Mouse (Mus musculus) layer of hippocampus, postnatal 10 days (tissue): Measurements from ENCODE around the gene Vmn1r115. TPM values are rescaled to one million over a fixed set of nuclear protein-coding genes. Genes with fewer than 3 reads are reported as not detected.
"Not testable (repeated sequence)": the region's sequence is repeated elsewhere in the genome, so short reads cannot be mapped to it uniquely, and the experiment has no call there.

Experiments used
- DNase-seq, 2 experiments: peaks; one replicate each; pipeline ENCODE4 v3.0.0; 2021; ENCODE audit warnings: low spot score in 2 of 2
- long read RNA-seq: library from polyadenylated mRNA; stranded (forward); transcript quantifications from one replicate; pipeline ENCODE4 v2.0.0, GENCODE M21; 2023
- total RNA-seq, 2 experiments: library from RNA; stranded (reverse); gene quantifications; 2 replicates each; pipeline ENCODE4 v1.2.3; 2021

Gene Vmn1r115
- total RNA-seq: not detected
- long read RNA-seq: 0 reads

- DNase-seq: not testable (repeated sequence)
Observed at GRCm38 (mm10) chr7:20844885-20845284, at the start of gene Vmn1r115. Vmn1r115 (minus strand) TSS chr7:20844985.

- not testable (repeated sequence) for DNase-seq
Observed at GRCm38 (mm10) chr7:20884021-20884420, 39.2 kb upstream of the Vmn1r115 start, which contains the start of gene Vmn1r117. Vmn1r117 (minus strand) TSS chr7:20884121.

GRCm38 (mm10) chr7:20871956-20872355 lies 27.2 kb upstream of the Vmn1r115 start, which contains the start of gene Vmn1r116:
Vmn1r116 (plus strand) TSS chr7:20872256.
- not testable (repeated sequence) for DNase-seq

- not testable (repeated sequence) for DNase-seq
Observed at GRCm38 (mm10) chr7:20812086-20812485, 32.7 kb downstream of the Vmn1r115 start, which contains the start of gene Vmn1r114. Vmn1r114 (minus strand) TSS chr7:20812186.

Other genes starting within 250 kb of the Vmn1r115 start
- gene Gm4513, start 246.0 kb downstream of the Vmn1r115 start, total RNA-seq: not detected
- gene Vmn1r107, start 176.1 kb downstream of the Vmn1r115 start, total RNA-seq: not detected
- gene Vmn1r111, start 141.8 kb downstream of the Vmn1r115 start, total RNA-seq: not detected
- not detected for gene Gm10668, start 114.4 kb downstream of the Vmn1r115 start, total RNA-seq
- gene Vmn1r112, start 73.8 kb downstream of the Vmn1r115 start, total RNA-seq: not detected
- gene Vmn1r113, start 57.7 kb downstream of the Vmn1r115 start, total RNA-seq: not detected
- not detected for gene Vmn1r114, start 32.8 kb downstream of the Vmn1r115 start, total RNA-seq
- gene Vmn1r116, start 27.3 kb upstream of the Vmn1r115 start, total RNA-seq: not detected
- not detected for gene Vmn1r117, start 39.1 kb upstream of the Vmn1r115 start, total RNA-seq
- gene Vmn1r118, start 67.4 kb upstream of the Vmn1r115 start, total RNA-seq: not detected
- not detected for gene Vmn1r119, start 167.5 kb upstream of the Vmn1r115 start, total RNA-seq
- gene Vmn1r120, start 208.8 kb upstream of the Vmn1r115 start, total RNA-seq: not detected